Mouse (Mus musculus): ENCODE measurements around the gene Dedd. TPM values are rescaled to one million over a fixed set of nuclear protein-coding genes. Genes with fewer than 3 reads are reported as not detected.

Gene Dedd
- total and polyA plus RNA-seq, 2 experiments, result 14.7 to 28.3 TPM

DNA sequence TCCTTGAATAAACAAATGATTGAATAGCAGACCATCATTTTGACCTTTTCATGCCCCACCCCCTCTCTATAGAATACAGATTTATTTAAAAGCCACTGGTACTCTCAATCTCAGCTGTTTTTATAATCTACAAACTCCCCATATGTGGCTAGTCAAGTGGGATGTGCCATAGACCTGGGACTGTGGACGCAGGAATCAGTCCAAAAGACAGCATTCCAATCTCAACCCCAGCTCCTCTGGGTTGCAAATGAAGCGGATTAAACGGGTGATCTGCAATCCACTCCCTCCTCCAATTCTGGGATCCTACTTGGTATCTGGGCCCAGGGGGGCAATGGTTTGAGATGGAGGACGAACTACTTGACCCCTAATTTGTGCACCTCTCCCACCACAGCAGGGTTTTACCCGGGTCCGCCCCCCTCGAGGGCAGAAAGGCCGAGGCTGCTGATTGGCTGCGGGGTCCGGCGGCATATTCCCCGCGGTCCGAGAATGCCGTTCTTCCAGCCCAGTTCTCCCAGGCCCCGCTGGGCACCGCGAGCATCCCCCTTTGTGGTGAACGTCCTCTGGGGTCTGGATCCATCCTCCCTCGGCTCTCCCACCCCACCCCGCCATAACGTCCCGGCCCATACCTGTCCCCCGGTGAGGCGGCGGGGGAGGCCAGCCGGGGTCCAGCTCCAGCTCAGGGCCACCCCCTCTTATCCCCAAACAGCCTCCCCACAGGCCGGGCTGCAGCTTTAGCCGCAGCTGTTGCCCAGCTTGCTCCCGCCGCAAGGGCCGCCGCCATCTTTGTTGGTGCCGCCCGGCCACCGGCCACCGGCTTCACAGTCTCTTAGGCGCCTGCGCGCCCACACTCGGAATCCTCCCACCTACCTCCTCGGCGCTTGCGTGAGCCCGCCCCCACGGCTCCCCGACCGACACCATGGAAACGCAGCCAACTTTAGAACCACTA, 41.5 kb upstream of the Dedd start, which contains the start of gene Usp21:
Usp21 (minus strand) TSS at position 856 of the 946 bp plus-strand sequence.
- Histone ChIP-seq H3K9ac (ENCODE audit: low read depth, low read length) (peak within 1 kb of the TSS; percentile 97), H3K4me3 (ENCODE audit: insufficient read depth, low read depth, low read length) (peak within 1 kb of the TSS; percentile 93), H3K79me2 (ENCODE audit: control insufficient read depth, insufficient read depth, low read length) (peaks cover 9% of the 10 kb centered on the region; the same call in 1 of the 2 replicates), H3K36me3 (ENCODE audit: control insufficient read depth, insufficient read depth, low read length) (peaks cover 10% of the 10 kb centered on the region), H3K27me3 (ENCODE audit: control insufficient read depth, insufficient read depth, low read length) (no peaks in the 10 kb centered on the region), H3K27ac (replicated peaks; ENCODE audit: insufficient read depth, low read depth, low read length) (peak within 1 kb of the TSS; percentile 75), H3K4me1 (ENCODE audit: control insufficient read depth, insufficient read depth, low read length) (peaks cover 3% of the 10 kb centered on the region)
- TF ChIP-seq POLR2A (IDR thresholded peaks at IDR 0.05; ENCODE audit: extremely low read depth, insufficient read depth, low read length) (peak; percentile 67; the same call in 1 of the 2 replicates), CTCF (IDR thresholded peaks at IDR 0.05; ENCODE audit: low read depth, low read length) (no peak)
- WGBS, result under 1% methylated on average over 49 of the region's 49 CpGs
- DNase-seq (ENCODE audit: extremely low read depth, low read depth, low spot score), result peak; percentile 69

DNA sequence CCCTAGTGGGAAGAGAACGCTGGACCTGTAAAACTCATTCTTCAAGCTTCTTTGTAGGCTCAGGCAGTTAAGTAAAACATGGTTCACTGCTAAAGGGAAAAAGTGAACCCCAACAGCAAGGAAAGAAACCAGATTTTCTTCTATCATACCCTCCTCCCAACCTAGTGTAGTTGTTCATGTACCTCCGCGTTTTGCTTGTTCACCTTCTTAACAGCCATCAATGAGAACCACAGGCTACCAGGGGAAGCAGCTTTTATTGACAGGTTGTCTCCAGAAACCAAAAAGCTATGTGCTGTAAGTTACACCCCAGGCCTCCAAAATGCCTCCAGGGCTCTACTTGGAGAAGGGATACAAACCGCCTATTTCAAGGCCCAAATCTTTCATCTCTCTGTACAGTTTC, 40.6 kb upstream of the Dedd start:
- Histone ChIP-seq H3K27me3 (ENCODE audit: control insufficient read depth, insufficient read depth, low read length) (no peaks in the 10 kb centered on the region), H3K36me3 (ENCODE audit: control insufficient read depth, insufficient read depth, low read length) (peaks cover 10% of the 10 kb centered on the region), H3K79me2 (ENCODE audit: control insufficient read depth, insufficient read depth, low read length) (peaks cover 13% of the 10 kb centered on the region; the same call in 1 of the 2 replicates), H3K27ac (replicated peaks; ENCODE audit: insufficient read depth, low read depth, low read length) (no peak overlapping the region), H3K4me3 (ENCODE audit: insufficient read depth, low read depth, low read length) (no peak overlapping the region), H3K9ac (ENCODE audit: low read depth, low read length) (no peak overlapping the region), H3K4me1 (ENCODE audit: control insufficient read depth, insufficient read depth, low read length) (peaks cover 3% of the 10 kb centered on the region)
- no peak for DNase-seq (ENCODE audit: extremely low read depth, low read depth, low spot score)
- WGBS, result 66% methylated on average over 4 of the region's 4 CpGs
- no peak for TF ChIP-seq POLR2A (IDR thresholded peaks at IDR 0.05; ENCODE audit: extremely low read depth, insufficient read depth, low read length)
- TF ChIP-seq CTCF (IDR thresholded peaks at IDR 0.05; ENCODE audit: low read depth, low read length), result no peak

DNA sequence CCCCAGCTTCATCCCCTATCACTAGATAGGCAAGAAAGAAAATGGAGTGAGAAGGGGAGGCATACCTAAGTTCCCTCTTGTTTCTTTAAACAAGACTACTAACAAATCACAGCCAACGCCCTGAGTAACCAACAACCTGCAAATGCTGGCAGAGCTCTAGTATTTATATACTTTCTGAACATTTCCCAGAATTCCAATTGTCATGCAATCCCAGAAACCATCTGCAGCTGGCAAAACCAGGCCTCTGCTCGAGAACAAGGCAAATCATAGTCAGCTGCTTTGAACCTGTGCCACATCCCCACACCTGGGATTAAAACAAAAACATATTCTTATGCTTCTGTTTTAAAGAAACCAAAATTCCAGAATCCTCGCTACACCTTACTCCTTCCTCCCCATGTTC, 35.6 kb upstream of the Dedd start:
- TF ChIP-seq CTCF (IDR thresholded peaks at IDR 0.05; ENCODE audit: low read depth, low read length) (no peak), POLR2A (IDR thresholded peaks at IDR 0.05; ENCODE audit: extremely low read depth, insufficient read depth, low read length) (no peak)
- Histone ChIP-seq H3K27ac (replicated peaks; ENCODE audit: insufficient read depth, low read depth, low read length) (no peak overlapping the region; the same call in 1 of the 2 replicates), H3K36me3 (ENCODE audit: control insufficient read depth, insufficient read depth, low read length) (peaks cover 10% of the 10 kb centered on the region), H3K27me3 (ENCODE audit: control insufficient read depth, insufficient read depth, low read length) (no peaks in the 10 kb centered on the region), H3K9ac (ENCODE audit: low read depth, low read length) (no peak overlapping the region), H3K4me1 (ENCODE audit: control insufficient read depth, insufficient read depth, low read length) (no peaks in the 10 kb centered on the region), H3K79me2 (ENCODE audit: control insufficient read depth, insufficient read depth, low read length) (peaks cover 6% of the 10 kb centered on the region; the same call in 1 of the 2 replicates), H3K4me3 (ENCODE audit: insufficient read depth, low read depth, low read length) (peak overlapping the region; percentile 84; the same call in 1 of the 2 replicates)
- peak; percentile 53 for DNase-seq (ENCODE audit: extremely low read depth, low read depth, low spot score)
- 50% methylated on average over 3 of the region's 3 CpGs for WGBS

GRCm38 (mm10) chr1:171293906-171294297, 35.0 kb upstream of the Dedd start:
- no peaks in the 10 kb centered on the region for H3K4me1 ChIP-seq (ENCODE audit: control insufficient read depth, insufficient read depth, low read length)
- DNase-seq (ENCODE audit: extremely low read depth, low read depth, low spot score), result no peak
- no peak for TF ChIP-seq CTCF (IDR thresholded peaks at IDR 0.05; ENCODE audit: low read depth, low read length)
- no peak for TF ChIP-seq POLR2A (IDR thresholded peaks at IDR 0.05; ENCODE audit: extremely low read depth, insufficient read depth, low read length)

DNA sequence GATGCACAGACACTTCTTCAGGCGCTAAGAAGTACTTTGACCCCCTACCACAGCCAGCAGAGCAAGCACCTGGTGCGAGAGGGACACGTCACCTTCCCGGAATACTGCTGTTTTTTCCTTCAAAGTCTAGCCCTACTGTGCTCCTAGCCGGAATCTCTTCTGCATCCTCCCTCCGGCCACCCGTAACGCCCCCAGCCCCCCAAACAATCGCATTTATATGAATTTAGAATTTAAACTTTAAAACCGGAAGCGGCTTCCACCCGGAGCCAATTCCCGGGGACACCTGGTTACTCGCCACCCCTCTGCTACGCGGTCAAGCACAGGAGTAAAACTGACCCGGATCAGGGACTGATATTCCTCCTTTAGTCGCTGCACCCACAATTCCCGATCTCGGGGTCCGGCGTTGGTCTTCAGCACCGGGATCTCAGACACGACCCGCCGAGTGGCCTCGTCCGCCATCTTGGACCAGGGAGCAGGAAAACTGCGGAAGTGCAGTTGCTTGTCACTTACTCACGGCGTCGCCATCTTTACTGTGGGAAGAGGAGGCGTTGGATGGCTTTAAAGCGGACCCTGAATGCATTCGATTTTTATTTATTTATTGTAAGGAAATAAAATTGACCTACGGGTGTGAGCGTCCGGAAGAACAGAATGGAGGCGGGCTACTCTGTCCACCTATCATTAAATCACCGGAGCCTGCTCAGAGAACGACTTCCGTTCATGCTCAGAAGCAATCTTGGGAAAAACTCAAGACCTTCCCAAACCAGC, 34.5 kb upstream of the Dedd start, which contains the start of gene Ufc1:
Ufc1 (minus strand) TSS at position 727 of the 765 bp plus-strand sequence.
- no peaks in the 10 kb centered on the region for H3K27me3 ChIP-seq (ENCODE audit: control insufficient read depth, insufficient read depth, low read length)
- H3K9ac ChIP-seq (ENCODE audit: low read depth, low read length), result peak within 1 kb of the TSS; percentile 87
- under 1% methylated on average over 42 of the region's 42 CpGs for WGBS
- peaks cover 6% of the 10 kb centered on the region; the same call in 1 of the 2 replicates for H3K79me2 ChIP-seq (ENCODE audit: control insufficient read depth, insufficient read depth, low read length)
- TF ChIP-seq POLR2A (IDR thresholded peaks at IDR 0.05; ENCODE audit: extremely low read depth, insufficient read depth, low read length) (0 out of 2 replicates have a peak, but pooled peaks have one; percentile 18), CTCF (IDR thresholded peaks at IDR 0.05; ENCODE audit: low read depth, low read length) (no peak)
- H3K4me3 ChIP-seq (ENCODE audit: insufficient read depth, low read depth, low read length), result peak within 1 kb of the TSS; percentile 84
- peaks cover under 1% of the 10 kb centered on the region; the same call in 1 of the 2 replicates for H3K36me3 ChIP-seq (ENCODE audit: control insufficient read depth, insufficient read depth, low read length)
- H3K4me1 ChIP-seq (ENCODE audit: control insufficient read depth, insufficient read depth, low read length), result no peaks in the 10 kb centered on the region
- H3K27ac ChIP-seq (replicated peaks; ENCODE audit: insufficient read depth, low read depth, low read length), result peak within 1 kb of the TSS; percentile 94
- DNase-seq (ENCODE audit: extremely low read depth, low read depth, low spot score), result peak; percentile 91

More at GRCm38 (mm10) chr1:171293906-171294297, 35.0 kb upstream of the Dedd start:
- Histone ChIP-seq H3K27me3 (ENCODE audit: control insufficient read depth, insufficient read depth, low read length) (no peaks in the 10 kb centered on the region), H3K27ac (replicated peaks; ENCODE audit: insufficient read depth, low read depth, low read length) (peak overlapping the region; percentile 94), H3K4me3 (ENCODE audit: insufficient read depth, low read depth, low read length) (peak overlapping the region; percentile 84), H3K9ac (ENCODE audit: low read depth, low read length) (peak overlapping the region; percentile 87), H3K79me2 (ENCODE audit: control insufficient read depth, insufficient read depth, low read length) (peaks cover 6% of the 10 kb centered on the region; the same call in 1 of the 2 replicates), H3K36me3 (ENCODE audit: control insufficient read depth, insufficient read depth, low read length) (peaks cover 6% of the 10 kb centered on the region; the same call in 1 of the 2 replicates)
- 15% methylated on average over 5 of the region's 5 CpGs for WGBS
